Mouse (Mus musculus) heart, postnatal 10 days (tissue): ENCODE measurements around the gene Rnls. TPM values are rescaled to one million over a fixed set of nuclear protein-coding genes. Genes with fewer than 3 reads are reported as not detected.

Experiments used
- DNase-seq, 2 experiments: peaks; one replicate each; pipeline ENCODE4 v3.0.0; 2021
- intact Hi-C: fragments of 180-260 bp; cut with DNase I; formaldehyde crosslinking; loops from one replicate; pipeline ENCODE4 v1.15.1; 2025
- total RNA-seq, 2 experiments: library from RNA; stranded (reverse); gene quantifications; 2 replicates each; pipeline ENCODE4 v1.2.3; 2021

Rnls gene
- total RNA-seq, 2 experiments from 2014 or later, result 12.9 to 14.2 TPM

DNA sequence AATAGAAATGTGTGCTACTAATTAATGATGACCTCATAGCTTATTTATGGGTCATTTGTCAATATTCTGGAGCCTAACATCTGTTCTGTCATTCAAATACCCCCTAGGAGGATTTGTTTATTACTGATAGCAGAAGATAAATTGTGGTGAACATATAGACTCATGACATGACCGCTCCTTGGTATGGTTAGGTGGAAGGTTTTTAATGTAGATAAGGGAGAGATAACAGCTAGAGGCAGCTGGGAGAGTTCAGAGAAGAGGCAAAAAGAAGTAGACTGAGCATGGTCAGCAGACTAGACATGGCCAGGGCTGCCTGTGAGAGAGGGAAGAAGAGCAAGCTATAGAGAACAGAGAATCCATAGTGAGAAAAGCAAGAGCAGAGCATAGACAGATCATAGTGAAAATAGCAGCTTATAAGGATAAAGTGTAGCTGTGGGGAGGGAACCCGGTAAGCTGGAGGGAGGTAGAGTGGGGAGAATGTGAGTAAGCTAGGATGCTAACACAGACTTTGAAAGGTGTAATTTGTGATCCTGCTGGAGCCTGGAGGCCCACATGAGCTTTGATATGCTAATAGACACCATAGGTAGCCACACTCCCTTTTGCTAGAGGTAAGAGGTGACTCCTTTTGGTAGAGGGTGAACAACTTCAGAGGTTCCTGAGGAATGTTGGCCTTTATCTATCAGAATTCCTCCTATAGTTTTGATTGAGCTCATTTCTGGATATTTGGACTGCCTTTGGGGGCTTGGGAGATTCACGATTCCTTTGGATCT lies 127.7 kb downstream of the Rnls start:
- intact Hi-C loops, result no loop called here
- no peak for DNase-seq

GRCm38 (mm10) chr19:33262421-33262820 lies 129.7 kb downstream of the Rnls start:
- no peak for DNase-seq
- intact Hi-C loops, result no loop called here

GRCm38 (mm10) chr19:33259164-33259563 lies 132.9 kb downstream of the Rnls start:
- intact Hi-C loops, result no loop called here
- DNase-seq, result no peak

- DNase-seq, result no peak
These were observed 138.2 kb downstream of the Rnls start for GRCm38 (mm10) chr19:33253893-33254292.

DNA sequence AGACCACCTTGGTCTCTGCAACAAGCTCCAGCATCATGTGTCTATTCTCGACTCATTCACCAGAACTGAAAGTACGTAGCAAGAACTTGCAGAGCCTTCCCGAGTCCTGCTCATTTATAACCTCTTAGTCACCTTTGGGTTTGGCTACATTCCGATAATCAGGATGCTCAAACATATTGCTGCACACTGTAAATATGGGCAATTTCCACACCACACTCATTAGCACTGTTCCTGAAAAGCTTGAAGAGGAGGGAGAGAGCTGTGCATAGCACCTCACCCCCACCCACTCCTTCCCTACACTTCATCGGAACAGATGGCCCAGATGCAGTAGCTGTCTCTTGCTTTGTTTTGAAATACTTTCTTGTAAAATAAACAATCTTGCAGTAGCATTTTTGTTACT lies 139.9 kb downstream of the Rnls start:
- intact Hi-C loops, result no loop called here
- no peak for DNase-seq

More at GRCm38 (mm10) chr19:33253893-33254292, 138.2 kb downstream of the Rnls start:
- intact Hi-C loops, result no loop called here

DNA sequence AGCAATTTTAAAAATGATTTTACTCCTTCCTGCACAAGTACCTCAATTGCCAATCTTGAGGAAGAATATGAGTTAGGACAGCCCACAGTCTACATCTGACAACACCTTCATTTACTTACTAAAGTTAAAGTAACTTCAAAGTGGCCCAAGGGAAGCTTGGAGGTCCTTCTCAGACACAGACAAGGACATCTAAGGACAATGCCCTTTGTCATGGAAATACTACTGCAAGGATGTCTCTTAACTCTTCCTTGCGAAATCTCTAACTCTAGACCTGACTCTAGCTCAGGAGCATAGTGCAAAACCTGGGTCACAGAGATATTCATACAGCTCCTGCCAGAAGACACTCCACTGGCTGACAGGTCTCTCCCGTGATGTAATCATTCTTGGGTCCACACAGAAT lies 147.9 kb downstream of the Rnls start:
- intact Hi-C loops, result no loop called here
- no peak for DNase-seq

DNA sequence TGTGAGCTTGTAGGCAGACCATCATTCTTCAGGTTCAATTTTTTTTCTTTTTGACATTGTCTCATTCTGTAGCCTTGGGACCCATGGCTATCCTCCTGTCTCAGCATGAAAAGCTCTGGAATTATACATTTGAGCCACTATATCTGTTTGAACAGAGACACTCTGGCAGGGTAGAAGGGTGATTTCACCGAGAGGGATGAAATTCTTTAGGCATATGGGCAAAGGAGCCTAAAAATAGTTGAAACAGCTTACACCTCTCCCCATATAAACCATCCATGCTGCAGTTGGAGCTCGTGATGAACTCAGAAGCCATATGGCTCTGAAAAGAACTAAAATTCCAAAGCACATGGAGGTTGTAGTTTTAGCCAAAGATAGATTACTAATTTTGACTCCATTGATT lies 151.7 kb downstream of the Rnls start:
- intact Hi-C loops, result no loop called here
- DNase-seq, result no peak

- intact Hi-C loops, result no loop called here
- no peak for DNase-seq
These were observed 159.2 kb downstream of the Rnls start for GRCm38 (mm10) chr19:33232902-33233301.

DNA sequence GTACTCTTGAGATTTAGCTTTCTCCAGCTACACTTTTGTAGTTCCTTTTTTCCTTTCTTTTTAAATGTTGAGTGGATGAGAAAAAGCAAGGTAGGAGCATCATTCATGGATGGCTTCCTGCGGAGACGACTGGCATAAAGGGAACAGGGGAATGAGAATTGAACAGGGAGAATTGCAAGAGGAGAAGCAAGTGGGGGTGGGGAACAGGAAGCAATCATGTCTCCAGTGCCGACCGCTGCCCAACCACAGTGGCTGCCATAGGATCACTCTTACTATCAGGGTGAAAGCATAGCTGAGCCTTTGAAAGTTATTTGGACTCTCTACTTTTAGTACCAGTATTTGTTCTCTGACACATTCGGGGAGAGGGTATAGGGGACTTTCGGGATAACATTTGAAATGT lies 160.8 kb downstream of the Rnls start:
- DNase-seq, result no peak
- intact Hi-C loops, result no loop called here

- DNase-seq, result peak; percentile 78 to 88
- intact Hi-C loops, result loop anchor here (1.0 to 2.0 kb wide), 4 partner anchors 140 to 512 kb away; no protein-coding TSS in a partner anchor
These were observed 165.1 kb downstream of the Rnls start for GRCm38 (mm10) chr19:33227004-33227403.

GRCm38 (mm10) chr19:33225858-33226705 lies 166.0 kb downstream of the Rnls start:
- intact Hi-C loops, result loop anchor here (2.0 kb wide), 3 partner anchors 141 to 477 kb away; no protein-coding TSS in a partner anchor
- DNase-seq, result peak in 1 of 2 experiments; percentile 29

- intact Hi-C loops, result no loop called here
- no peak for DNase-seq
These were observed 167.1 kb downstream of the Rnls start for GRCm38 (mm10) chr19:33225002-33225376.

GRCm38 (mm10) chr19:33224181-33225001 lies 167.7 kb downstream of the Rnls start:
- DNase-seq, result peak; percentile 51 to 53
- intact Hi-C loops, result loop anchor here (5.0 kb wide), 1 partner anchor 112 kb away; no protein-coding TSS in a partner anchor

GRCm38 (mm10) chr19:33223766-33224165 lies 168.3 kb downstream of the Rnls start:
- intact Hi-C loops, result loop anchor here (5.0 kb wide), 1 partner anchor 111 kb away; no protein-coding TSS in a partner anchor
- DNase-seq, result no peak

GRCm38 (mm10) chr19:33223276-33223675 lies 168.8 kb downstream of the Rnls start:
- peak; percentile 43 to 54 for DNase-seq
- intact Hi-C loops, result loop anchor here (5.0 kb wide), 1 partner anchor 111 kb away; no protein-coding TSS in a partner anchor

- intact Hi-C loops, result loop anchor here (5.0 kb wide), 1 partner anchor 110 kb away; no protein-coding TSS in a partner anchor
- no peak for DNase-seq
These were observed 169.4 kb downstream of the Rnls start for GRCm38 (mm10) chr19:33222595-33223223.

GRCm38 (mm10) chr19:33217791-33218300 lies 174.2 kb downstream of the Rnls start:
- intact Hi-C loops, result no loop called here
- peak; percentile 27 for DNase-seq

DNA sequence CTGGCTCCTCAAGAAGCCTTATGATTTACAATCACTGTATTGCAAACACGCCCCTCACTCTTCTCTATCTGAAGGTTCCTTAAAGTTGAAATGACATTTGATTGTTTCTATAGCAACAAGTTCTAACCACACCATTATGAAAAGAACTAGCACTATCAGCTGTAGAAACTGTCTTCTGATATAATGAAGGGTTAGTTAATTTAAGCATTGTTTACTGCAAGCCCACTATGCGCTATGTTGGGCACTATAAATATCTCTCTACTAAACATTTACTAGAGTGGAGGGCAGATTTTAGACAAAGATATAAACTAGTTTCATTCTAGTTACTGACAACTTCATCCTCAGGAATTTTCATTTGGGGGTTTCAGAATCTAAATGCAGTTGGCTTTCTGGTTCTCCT lies 182.4 kb downstream of the Rnls start:
- intact Hi-C loops, result no loop called here
- DNase-seq, result no peak

DNA sequence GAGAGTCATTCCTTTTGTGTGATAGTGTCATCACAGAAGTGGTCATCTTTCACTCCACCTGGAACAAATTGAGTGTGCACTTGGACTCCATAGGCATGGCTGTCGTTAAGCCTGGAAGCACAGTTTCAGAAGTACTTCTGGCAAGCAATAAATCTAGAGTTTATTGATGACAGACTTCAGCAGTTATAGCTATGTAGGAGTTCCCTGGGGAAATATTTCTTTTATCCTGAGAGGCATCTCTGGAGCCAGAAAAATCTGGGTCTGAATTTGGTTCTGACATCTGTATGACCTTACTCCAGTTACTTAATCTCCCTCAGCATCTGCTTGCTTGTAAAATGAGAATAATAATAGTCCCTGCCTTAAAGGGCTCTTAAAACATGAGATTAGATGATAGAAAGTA lies 184.1 kb downstream of the Rnls start:
- DNase-seq, result no peak
- intact Hi-C loops, result no loop called here

DNA sequence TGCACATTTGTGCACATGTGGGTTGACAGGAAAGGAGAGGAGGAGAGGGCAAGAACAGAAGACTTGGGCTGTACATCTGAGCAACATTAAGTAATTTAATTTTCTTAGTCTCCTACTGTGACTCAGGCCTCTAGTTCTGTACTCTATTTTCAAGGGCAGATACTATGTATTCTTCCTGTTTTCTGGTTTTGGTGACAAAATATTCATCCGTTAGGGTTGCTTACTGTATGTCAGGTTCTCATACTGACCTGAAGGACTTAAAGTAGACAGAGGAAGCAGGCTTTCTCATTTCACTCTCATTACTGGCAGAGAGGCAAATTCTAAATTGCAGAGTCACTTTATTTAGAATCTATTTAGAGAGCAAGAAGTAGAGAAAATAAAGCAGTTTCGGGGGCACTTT lies 186.7 kb downstream of the Rnls start:
- intact Hi-C loops, result no loop called here
- no peak for DNase-seq
